Mouse (Mus musculus) ovary, postnatal 36 days (tissue): ENCODE data around the gene Creb5.

ENCODE experiments used
- DNase-seq: peaks from one replicate; pipeline ENCODE4 v3.0.0; 2022; ENCODE audit warnings: low spot score, mixed read lengths

Creb5 gene

DNA sequence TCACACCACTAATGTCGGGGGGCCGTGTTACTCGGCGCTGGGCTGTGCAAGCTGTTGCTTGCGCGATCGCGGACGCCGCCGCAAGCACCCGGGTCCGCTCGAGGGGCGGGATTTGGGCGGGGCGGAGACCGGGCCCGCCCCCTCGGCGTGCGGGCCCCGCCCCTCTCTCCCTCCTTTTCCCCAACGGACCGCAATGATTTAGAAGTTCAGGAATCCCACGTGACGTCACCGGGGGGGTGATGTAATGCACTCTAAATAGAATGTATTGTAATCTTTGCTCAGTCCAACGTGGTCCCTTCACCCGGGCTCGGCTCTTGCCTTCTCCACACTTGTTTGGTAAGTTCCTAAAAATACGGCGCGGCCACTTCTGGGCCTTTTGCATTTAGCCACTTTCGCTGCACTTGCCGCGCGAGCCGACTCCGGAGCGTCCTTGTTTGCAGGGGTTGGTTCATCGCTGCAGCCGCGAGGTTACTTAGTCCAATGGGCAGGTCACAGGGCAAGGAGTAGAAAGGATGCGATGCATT is at the start of gene Creb5:
TSS of gene Creb5 (plus strand) at position 233 of the 524 bp plus-strand sequence.
- DNase-seq: peak; percentile 59

DNA sequence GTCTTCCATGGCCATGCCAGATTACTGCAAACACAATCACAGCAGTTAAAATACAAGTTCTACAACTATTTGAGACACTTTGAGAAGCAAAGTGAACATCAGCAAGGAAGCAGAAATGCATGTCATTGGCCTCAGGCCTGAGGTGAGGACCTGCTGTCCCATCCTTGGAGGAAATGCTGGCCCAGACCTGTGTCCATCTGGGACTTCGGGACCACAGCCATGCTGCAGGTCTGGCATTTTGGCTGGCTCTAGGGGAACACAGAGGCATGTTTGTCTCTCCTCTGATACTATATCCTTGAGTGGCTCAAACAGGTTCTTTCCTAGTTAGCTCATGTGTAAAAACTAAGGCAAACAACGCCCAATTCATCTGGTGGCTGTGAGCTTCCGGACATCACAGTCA is 27.2 kb upstream of the Creb5 start:
- DNase-seq: no peak

DNA sequence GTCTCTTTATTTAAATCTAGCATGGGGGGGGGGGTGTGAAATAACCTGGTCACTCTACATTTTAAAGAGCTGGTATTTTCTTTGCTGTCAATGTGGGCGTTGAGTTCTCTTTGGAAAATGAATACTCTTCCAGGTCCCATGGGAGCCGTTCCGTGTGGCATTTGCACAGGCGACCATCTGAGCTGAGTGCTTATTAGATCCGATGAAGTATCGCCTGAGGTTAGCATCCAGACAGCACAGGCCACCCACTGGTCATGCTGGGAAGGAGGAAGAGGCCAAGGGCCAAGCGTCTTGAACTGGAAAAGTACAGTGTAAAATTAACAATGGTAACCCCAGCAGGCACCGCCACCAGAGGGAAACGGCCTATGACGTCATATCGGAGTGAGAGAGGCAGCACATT is 24.7 kb upstream of the Creb5 start:
- DNase-seq: no peak

DNA sequence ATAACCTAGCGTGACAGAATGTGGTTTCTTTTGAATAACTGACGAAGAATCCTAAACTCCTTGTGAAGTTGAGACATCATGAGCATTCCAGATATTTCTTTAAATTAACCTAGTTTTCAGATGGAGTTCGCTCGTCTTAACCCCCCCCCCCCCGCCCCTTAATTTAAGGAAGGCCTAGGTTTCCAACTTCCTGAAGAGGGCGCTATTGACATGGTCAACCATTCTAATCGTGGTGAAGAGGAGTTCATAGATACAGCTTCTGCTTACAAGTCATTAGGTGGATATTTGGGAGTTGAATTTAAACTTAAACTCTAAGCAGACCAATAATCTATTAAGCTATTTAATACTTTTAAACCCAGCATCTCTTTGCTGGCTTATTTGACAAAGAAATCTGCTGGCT is 20.0 kb upstream of the Creb5 start:
- no peak for DNase-seq

DNA sequence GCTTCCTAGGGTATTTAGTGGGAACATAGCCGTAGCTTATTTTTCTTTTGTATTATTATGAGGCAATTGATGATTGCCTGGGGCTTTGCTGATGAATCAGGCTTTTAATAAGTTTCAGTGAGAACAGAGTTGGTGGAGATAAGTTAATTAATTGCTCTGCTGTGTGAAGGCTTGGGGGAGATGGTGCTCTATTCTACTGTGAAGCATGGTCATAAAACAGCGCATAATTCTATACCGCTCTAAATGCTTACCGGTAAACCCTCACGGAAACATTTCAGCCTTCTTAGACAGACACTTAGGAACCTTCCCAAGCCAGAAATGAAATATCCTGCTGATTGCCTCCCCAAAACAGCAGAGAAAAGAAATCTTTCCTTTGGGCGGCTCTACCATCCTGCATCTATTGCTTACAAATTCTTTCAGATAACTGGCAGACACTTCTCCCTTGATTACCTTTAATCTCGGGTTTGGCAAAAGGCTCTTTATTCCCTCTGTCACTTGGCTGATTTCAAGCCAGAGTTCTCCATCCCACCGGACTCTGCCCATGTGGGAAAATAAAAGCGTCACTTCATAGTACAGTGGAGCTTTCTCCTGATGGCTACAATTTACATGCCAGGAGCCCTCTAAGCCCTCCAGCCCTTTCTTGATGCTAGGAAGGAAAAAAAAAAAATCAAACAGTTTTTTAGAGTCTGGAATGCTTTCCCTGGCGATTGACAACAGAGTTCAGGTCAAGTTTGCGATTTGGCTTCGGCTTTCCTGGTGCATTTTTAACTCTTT is 19.2 kb upstream of the Creb5 start:
- no peak for DNase-seq

DNA sequence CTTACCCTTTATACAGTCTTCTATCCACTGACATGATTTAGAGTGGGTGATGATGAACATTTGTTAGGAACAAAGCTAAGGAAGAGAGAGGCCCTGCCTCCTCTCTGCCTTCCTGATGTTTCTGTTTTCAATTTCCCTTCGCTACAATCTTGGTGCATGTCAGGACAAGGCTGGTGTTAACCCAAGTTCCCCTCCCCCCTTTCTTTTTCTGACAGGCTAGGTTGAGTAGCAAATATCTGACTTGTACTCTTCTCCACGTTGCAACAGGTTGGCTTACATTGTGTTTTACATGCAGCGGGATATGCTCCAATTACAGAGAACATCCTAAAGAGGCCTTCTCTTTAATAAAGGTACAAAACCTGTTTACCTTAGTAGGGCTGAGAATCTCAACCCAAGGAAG is 15.9 kb upstream of the Creb5 start:
- DNase-seq: no peak

DNA sequence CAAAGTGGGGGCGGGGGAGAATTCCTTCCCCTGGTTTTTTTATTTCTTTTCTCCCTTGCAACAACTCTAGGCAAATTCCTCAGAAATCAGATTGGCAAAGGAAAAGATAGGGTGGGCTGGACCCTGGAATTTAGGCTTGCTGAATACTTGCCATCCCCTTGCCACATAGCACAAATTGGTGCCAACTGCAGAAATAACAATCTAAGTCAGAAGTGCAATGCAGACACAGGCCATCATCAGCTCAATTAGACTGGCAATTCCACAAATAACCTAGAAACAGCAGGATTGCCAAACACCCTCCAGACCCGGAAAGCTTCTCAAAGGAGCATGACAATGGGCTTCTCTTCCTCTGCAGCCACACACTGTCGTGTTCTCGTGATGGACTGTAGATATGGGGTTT is 15.4 kb upstream of the Creb5 start:
- no peak for DNase-seq

DNA sequence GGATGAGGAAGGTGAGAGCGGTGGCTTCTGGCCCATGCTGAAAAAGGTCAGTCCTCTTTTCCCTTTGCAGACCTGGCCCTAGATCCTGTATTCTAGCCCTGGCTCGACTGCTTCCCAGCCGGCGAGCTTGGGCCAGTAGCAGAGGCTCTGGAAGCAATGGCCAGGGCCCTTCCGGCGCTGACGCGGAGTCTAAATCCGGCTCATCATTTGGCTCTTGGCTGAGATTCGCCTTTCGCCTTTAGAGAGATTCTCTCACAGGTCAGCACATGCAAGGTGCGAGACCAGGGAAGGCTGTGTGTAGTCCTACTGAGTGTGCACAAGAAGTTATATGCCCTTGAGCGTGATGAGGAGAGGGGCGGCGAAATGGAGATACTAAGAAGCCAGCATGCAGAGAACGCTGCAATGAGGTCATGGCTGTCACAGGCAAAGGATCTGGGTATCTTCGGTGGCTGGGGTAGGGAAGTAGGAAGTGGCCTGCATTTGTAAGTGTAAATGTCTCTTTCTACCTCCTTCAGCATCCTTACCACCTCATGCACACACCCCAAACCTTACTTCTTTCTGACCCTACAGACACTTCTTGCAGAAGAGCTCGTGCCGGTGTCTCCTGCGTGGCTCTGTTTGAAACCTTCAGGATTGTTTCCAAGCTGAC is 557 bp upstream of the Creb5 start:
- peak; percentile 16 for DNase-seq

DNA sequence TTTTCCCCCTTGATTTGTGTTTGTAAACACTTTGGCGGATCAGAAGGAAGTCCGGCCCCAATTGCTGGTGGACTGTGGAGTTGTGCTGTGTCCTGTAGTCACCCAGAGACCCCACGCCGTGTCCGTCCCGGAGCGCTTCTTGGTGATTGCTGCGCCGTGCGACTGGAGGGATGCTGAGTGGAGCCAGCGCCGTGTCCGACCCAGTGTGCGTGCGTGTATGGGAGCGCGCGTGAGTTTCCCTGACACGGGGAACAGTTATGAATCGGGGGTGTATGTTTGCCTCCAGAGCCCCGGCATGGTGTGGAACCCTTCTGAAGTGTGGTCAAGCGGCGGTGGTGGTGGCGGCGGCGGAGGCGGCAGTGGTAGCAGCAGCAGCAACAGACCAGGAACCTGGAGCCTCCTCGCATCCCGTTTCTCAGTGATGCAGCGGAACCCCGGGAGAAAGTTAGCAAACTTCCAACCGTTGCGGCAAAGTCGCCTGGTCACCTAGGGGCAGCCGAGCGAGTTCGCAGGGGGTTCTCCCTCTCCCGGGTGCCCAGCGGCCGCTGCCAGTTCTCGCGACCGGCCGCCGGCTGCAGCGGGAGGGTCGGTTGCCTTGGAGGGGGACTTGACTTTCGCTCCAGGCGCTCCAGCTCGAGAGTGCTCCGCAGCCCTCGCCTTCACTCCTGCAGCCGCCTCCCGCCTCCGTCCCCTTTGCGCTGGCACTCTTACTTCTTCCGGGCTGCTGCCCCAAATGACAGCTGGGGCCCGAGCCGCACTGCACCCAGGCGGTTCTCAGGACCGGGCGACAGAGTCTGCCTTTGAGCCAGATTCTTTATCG is 702 bp downstream of the Creb5 start:
- DNase-seq: peak; percentile 41

DNA sequence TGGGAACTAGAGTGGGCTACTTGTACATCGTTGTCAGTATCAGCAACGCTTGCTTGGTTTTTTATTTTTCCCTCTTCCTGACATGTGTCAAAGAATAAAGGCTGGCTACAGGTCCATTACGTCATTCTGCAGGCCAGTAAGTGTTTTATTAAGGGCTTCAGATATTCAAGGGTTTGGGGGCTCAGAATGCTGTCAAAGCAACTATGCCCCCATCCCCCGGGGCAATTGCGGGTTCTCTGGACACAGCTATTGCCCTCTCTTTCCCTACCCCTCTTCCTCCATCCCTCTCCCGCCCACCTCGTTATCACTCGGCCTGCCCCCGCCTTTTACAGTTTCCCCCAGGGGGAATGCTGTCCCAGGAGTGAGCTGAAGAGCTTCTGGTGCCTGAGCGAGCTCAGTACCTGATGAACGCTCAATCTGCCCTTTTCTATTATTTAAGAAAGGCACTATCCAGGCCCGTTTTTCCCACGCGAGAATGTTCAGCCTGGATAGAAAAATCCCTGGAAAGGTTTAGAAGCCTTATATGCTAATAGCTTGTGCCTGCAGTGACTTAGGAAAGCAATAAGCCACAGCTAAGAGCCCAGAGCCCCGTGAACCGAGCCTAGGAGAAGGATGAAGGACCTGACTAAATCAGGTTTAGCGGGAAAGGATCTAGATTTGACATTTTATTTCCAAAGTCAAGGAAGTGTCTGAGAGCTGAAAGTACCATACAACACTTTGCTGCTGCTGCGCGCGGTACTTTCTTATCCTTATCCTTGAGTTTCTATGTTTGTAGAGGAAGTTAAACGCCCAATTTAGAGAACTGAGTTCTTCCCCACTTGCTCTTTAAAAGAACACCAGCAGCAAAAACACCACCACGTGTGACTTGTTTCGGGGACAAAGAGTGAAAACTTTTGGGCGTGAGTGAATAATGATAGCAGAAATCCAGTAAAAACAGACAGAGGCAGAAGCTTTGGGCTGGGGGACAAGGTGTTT is 1.8 kb downstream of the Creb5 start:
- DNase-seq: no peak

DNA sequence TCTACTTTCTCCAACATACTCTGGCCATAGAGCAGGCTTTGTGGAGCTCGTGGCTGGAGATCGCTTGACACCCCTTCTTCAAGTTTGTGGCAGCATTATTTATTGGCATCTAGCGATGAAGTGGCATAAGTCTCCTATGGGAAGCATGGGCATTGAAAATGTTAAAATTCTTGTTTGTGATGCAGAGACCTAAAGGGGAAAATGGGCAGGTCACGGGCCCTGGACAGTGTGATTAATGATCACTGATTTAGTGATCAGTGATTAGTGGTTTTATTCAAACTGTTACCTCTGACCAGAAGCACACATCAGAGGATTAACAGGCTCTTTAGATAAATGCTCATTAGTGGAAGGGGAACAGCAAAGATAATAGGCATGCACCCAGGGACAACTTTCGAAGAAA is 2.6 kb downstream of the Creb5 start:
- DNase-seq: no peak

DNA sequence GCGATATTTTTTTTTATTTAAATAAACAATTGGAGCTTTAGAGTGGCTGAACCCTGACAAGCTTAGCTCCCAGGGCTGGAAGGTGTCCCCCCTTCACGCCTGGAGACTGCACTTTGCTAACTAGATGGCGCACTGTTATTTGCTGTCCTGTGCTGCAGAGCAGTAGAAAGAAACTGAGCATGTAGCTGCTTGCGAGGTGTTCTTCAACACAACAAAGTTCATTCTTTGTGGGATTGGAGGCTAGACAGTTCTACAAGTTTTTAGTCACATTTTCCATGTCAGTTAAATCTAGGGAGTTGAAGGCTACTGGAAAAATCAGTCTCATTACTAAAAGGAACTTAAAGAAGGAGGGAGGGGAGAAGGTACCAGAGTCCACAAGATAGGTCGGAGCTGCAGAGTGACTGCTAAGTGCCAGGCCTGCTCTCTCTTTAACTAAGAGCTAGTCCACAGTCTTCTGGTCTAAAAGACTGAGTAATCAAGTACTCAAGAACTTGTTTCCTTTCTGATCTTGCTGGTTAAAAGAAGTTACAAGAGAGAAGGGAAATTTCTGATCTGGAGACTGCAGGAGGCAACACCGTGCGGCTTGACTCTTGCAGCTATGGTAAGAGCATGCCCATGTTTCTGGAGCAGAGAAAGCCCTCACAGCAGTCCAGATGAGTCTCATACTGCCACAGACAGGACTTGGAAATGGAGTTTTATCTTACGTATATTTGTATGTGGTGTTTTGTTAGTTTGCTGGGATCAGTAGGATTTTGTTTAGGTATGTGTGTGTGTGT is 3.3 kb downstream of the Creb5 start:
- DNase-seq: no peak

DNA sequence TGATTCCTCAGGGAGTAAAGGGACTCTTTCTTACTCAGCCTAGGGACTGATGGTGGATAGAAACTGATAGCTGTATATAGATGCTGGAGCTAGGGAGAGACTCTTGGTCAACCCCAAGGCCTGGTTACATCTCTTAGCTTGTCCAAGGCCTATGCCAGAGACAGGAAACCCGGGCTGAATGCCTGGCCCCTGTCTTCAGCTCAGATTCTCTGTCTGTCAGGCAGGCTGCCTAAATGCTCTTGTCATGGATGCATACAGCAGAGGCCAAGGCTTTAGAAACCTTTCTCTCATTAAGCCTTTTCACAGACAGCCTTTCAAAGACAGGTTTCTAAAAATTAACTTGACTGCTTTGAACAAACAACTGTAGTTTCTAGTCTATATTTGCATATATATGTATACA is 5.9 kb downstream of the Creb5 start:
- DNase-seq: no peak

DNA sequence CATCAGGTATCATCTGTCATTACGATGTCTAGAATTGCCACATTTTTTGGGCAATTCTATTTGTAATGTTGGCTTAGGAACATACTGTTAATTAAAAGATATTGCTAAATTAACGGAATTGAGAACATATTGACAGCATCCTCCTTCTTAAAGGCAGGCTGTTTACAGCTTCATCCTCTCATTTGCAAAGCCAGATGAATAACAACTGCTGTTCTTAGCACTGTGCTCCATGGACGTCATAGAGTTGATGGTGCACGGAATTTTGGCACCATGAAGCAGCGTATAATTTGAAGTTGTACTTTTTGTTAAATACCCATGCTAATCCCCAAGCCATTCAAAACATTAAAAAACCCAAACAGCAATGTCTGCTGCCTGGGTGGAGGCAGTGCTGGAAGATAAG is 10.8 kb downstream of the Creb5 start:
- DNase-seq: no peak

DNA sequence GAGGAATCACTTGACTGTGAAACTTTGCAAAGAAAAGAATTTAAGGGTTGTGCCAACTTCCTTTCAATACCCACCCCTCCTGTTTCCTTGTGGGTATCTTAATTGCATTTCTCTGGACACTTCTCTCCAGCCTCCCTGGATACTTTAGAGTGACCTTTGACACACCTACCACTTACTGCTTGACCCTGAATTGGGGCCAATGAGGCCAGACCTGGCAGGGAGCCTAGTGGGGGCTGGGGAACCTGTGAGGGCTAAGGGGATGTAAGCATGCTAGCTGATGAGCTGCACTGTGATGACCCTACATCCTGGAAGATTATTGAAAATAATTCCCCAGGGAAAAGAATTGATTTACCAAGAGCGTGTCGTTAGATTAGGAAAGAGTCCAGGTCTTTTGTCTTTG is 17.1 kb downstream of the Creb5 start:
- no peak for DNase-seq

DNA sequence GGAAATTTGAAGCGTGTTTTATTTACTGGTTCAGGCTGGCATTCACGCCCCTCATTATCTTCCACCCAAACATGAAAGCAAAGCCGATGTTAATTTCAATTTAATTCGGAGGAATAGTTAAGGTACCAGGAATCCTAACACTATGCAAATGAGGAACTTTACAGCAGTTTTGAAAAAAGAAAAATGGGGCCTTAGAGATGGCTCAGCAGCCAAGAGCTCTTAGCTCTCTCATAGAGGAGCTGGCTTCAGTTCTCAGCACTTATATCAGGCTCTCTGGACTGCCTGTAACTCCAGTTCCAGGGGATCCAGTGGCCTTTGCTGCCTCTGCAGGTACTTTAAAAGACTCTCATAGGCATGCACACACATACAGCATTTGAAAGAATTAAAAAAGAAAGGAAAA is 19.1 kb downstream of the Creb5 start:
- DNase-seq: no peak

DNA sequence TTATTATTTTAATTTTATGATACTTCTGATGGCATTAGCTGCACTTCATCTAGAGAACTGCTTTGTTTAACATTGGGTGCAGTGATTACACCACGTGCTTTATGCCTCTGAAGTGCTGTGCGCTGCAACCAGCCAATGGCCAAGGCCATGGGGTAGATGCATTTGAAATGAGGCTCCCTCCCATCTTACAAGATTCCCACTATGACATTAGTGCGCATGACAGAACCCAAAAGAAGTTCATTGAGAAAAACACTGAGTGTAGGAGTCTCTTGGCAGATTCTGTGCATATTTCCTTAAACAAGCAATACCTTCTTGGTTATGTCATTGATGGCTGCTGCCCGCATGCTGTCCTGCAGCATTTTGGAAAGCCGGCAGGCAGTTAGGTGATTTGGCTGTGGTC is 19.6 kb downstream of the Creb5 start:
- no peak for DNase-seq

DNA sequence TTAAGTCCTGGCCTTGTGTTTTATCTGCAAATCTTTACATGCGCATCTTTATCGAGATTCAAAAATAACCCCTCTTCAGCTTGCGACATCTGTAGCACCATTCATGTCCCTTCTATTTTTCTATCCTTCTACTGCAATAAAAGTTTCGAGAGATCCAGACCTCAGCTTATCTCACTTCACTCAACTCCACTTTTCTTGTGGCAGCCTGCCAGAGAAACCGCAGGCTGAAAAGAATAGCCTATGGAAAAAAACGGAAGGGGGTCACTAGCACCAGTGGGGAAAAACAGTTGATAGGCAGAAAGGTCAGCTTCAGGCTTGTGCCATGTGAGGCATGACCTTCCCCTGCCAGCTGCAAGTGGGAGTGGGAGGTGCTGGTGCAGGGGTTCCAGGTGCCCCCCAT is 21.6 kb downstream of the Creb5 start:
- DNase-seq: no peak

DNA sequence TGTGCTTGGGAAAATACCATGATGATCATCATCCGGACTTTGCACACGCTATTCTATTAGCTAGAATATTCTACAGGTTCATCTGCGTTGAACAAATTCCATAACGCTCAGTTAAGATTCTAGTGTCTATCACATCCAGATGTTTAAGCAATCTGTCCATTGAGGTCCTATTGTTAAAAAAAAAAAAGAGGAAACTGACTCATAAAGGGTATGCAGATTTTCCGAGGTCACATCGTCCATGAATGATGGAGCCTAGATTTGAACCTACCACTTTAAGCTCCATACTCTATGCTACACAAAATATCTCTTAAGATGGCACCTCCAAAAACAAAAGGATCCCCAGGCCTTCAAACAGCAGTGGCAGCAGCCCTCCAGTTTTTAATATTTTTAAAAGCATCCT is 26.5 kb downstream of the Creb5 start:
- no peak for DNase-seq

DNA sequence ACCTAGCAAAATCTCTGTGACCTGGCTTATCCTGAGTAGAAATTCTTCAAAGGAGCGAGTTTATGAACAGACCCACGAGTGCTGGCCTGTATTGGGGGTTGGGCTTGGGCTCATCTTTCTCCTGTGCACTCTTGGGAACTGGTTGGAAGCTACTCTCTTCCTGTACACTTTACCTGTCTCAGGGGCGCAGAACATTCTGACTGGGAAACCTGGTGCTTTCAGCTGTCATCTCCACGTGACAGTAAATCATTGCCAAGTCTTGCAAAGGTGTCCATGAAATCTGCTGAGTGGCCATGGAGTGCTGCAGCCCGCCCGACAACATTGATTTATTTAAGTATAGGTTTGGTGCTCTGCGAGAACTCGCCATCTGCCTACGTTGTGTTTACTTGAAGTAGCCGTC is 27.1 kb downstream of the Creb5 start:
- no peak for DNase-seq
